Mouse (Mus musculus) MEL (cell line): ENCODE data around the gene Golga1. TPM values are rescaled to one million over a fixed set of nuclear protein-coding genes. Genes with fewer than 3 reads are reported as not detected.

Source experiments
- DNase-seq: peaks from one replicate; pipeline ENCODE4 v3.0.0; 2011; ENCODE audit warnings: low read depth, low spot score
- H3K27ac ChIP-seq: 2 replicates; pipeline ENCODE4 v1.5.1; 2012; ENCODE audit warnings: low read depth, mild to moderate bottlenecking, control low read depth, low read length, moderate library complexity; ENCODE audit not compliant: control insufficient read depth
- H3K27me3 ChIP-seq, 2 experiments: fragments of 150-350 bp in 1 of 2; sonication (generic) in 1 of 2; 2 replicates each; pipeline ENCODE4 v1.6.1; 2012; ENCODE audit warnings: low read length in 2 of 2, mild to moderate bottlenecking in 2 of 2, improper control_type of control experiment in 1 of 2, moderate library complexity in 1 of 2; ENCODE audit not compliant: insufficient read depth in 2 of 2, control insufficient read depth in 1 of 2
- H3K36me3 ChIP-seq, 2 experiments: 2 replicates each; pipeline ENCODE4 v1.6.1; 2012 to 2014; ENCODE audit warnings: low read length in 2 of 2, improper control_type of control experiment in 1 of 2, inconsistent platforms in 1 of 2, mild to moderate bottlenecking in 1 of 2; ENCODE audit not compliant: insufficient read depth in 2 of 2, control insufficient read depth in 1 of 2
- H3K4me1 ChIP-seq, 2 experiments: fragments of 150-350 bp in 1 of 2; sonication (generic) in 1 of 2; 2 replicates each; pipeline ENCODE4 v1.6.1; 2012; ENCODE audit warnings: low read length in 2 of 2, improper control_type of control experiment in 1 of 2, mild to moderate bottlenecking in 1 of 2; ENCODE audit not compliant: insufficient read depth in 2 of 2, control insufficient read depth in 1 of 2
- H3K4me3 ChIP-seq, 2 experiments: fragments of 150-350 bp in 1 of 2; sonication (generic) in 1 of 2; 2 replicates each; pipeline ENCODE4 v1.5.1; 2012; ENCODE audit warnings: low read depth in 2 of 2, low read length in 2 of 2, mild to moderate bottlenecking in 2 of 2, moderate library complexity in 2 of 2, control low read depth in 1 of 2, improper control_type of control experiment in 1 of 2; ENCODE audit not compliant: control insufficient read depth in 1 of 2, insufficient read depth in 1 of 2
- H3K79me2 ChIP-seq: 2 replicates; pipeline ENCODE4 v1.6.1; 2012; ENCODE audit warnings: mild to moderate bottlenecking, low read length, moderate library complexity; ENCODE audit not compliant: control insufficient read depth, poor library complexity, insufficient read depth
- H3K9ac ChIP-seq: 2 replicates; pipeline ENCODE4 v1.6.1; 2012; ENCODE audit warnings: low read depth, mild to moderate bottlenecking, control low read depth, low read length, moderate library complexity; ENCODE audit not compliant: control insufficient read depth, poor library complexity, severe bottlenecking
- H3K9me3 ChIP-seq: fragments of 150-350 bp; sonication (generic); replicated peaks from 2 replicates; pipeline ENCODE4 v1.6.1; 2012; ENCODE audit warnings: mild to moderate bottlenecking, low read length, improper control_type of control experiment, moderate library complexity; ENCODE audit not compliant: insufficient read depth
- BHLHE40 ChIP-seq: IDR thresholded peaks from 2 replicates; pipeline ENCODE4 v1.6.1; 2012; ENCODE audit warnings: low read depth, mild to moderate bottlenecking, inconsistent platforms, low read length, improper control_type of control experiment, borderline replicate concordance
- CHD2 ChIP-seq: IDR thresholded peaks from 2 replicates; pipeline ENCODE4 v1.6.1; 2011; ENCODE audit warnings: low read length, improper control_type of control experiment
- ETS1 ChIP-seq: IDR thresholded peaks from 2 replicates; pipeline ENCODE4 v1.6.1; 2012; ENCODE audit warnings: low read depth, mild to moderate bottlenecking, inconsistent platforms, low read length, improper control_type of control experiment, moderate library complexity
- GABPA ChIP-seq: IDR thresholded peaks from 2 replicates; pipeline ENCODE4 v1.6.1; 2012; ENCODE audit warnings: low read depth, mild to moderate bottlenecking, inconsistent platforms, low read length, improper control_type of control experiment, moderate library complexity
- GATA1 ChIP-seq: IDR thresholded peaks from 2 replicates; pipeline ENCODE4 v1.6.1; 2011; ENCODE audit warnings: low read depth, low read length, improper control_type of control experiment
- KAT2A ChIP-seq: conservative IDR thresholded peaks from 2 replicates; pipeline ENCODE4 v1.6.1; 2012; ENCODE audit warnings: low read depth, low read length, improper control_type of control experiment, inconsistent platforms
- MAZ ChIP-seq: IDR thresholded peaks from 2 replicates; pipeline ENCODE4 v1.6.1; 2012; ENCODE audit warnings: low read depth, mild to moderate bottlenecking, inconsistent platforms, low read length, improper control_type of control experiment
- MEF2A ChIP-seq: IDR thresholded peaks from 2 replicates; pipeline ENCODE4 v1.6.1; 2014; ENCODE audit warnings: low read depth, mild to moderate bottlenecking, inconsistent platforms, low read length, improper control_type of control experiment; ENCODE audit not compliant: poor library complexity, insufficient replicate concordance, severe bottlenecking; ENCODE audit errors: extremely low read depth
- MXI1 ChIP-seq: IDR thresholded peaks from 2 replicates; pipeline ENCODE4 v1.6.1; 2011; ENCODE audit warnings: mild to moderate bottlenecking, low read depth, low read length, improper control_type of control experiment
- MYB ChIP-seq: IDR thresholded peaks from 2 replicates; pipeline ENCODE4 v1.6.1; 2011; ENCODE audit warnings: mild to moderate bottlenecking, low read depth, low read length, improper control_type of control experiment
- NELFE ChIP-seq: IDR thresholded peaks from 2 replicates; pipeline ENCODE4 v1.6.1; 2011; ENCODE audit warnings: low read depth, low read length, improper control_type of control experiment
- POLR2AphosphoS5 ChIP-seq: IDR thresholded peaks from 2 replicates; pipeline ENCODE4 v1.6.1; 2012; ENCODE audit warnings: low read depth, borderline replicate concordance, mild to moderate bottlenecking, inconsistent platforms, low read length, moderate library complexity, mixed read lengths
- RAD21 ChIP-seq: IDR thresholded peaks from 2 replicates; pipeline ENCODE4 v1.6.1; 2011; ENCODE audit warnings: mild to moderate bottlenecking, low read depth, low read length, improper control_type of control experiment
- RCOR1 ChIP-seq: IDR thresholded peaks from 2 replicates; pipeline ENCODE4 v1.6.1; 2012; ENCODE audit warnings: low read depth, mild to moderate bottlenecking, inconsistent platforms, low read length, improper control_type of control experiment
- SMC3 ChIP-seq: IDR thresholded peaks from 2 replicates; pipeline ENCODE4 v1.6.1; 2011; ENCODE audit warnings: low read depth, low read length, improper control_type of control experiment
- TBP ChIP-seq: IDR thresholded peaks from 2 replicates; pipeline ENCODE4 v1.8.0; 2011; ENCODE audit warnings: low read depth, low read length, improper control_type of control experiment
- UBTF ChIP-seq: IDR thresholded peaks from 2 replicates; pipeline ENCODE4 v1.6.1; 2012; ENCODE audit warnings: low read depth, mild to moderate bottlenecking, inconsistent platforms, low read length, improper control_type of control experiment, moderate library complexity, borderline replicate concordance; ENCODE audit not compliant: insufficient read depth
- USF1 ChIP-seq: IDR thresholded peaks from 2 replicates; pipeline ENCODE4 v1.6.1; 2014; ENCODE audit warnings: low read depth, mild to moderate bottlenecking, inconsistent platforms, low read length, improper control_type of control experiment, moderate library complexity
- USF2 ChIP-seq, 2 experiments: IDR thresholded peaks; 2 replicates each; pipeline ENCODE4 v1.6.1; 2011 to 2012; ENCODE audit warnings: improper control_type of control experiment in 2 of 2, low read length in 2 of 2, borderline replicate concordance in 1 of 2, inconsistent platforms in 1 of 2, low read depth in 1 of 2, mild to moderate bottlenecking in 1 of 2; ENCODE audit not compliant: insufficient read depth in 1 of 2
- ZKSCAN1 ChIP-seq: IDR thresholded peaks from 2 replicates; pipeline ENCODE4 v1.6.1; 2012; ENCODE audit warnings: low read depth, mild to moderate bottlenecking, inconsistent platforms, low read length, improper control_type of control experiment, moderate library complexity
- polyA plus RNA-seq, 2 experiments: library from polyadenylated mRNA; stranded (reverse) in 1 of 2; unstranded in 1 of 2; fragments of >175 nt in 1 of 2; fragments of >200 nt in 1 of 2; gene quantifications; 2 replicates each; pipeline versions ENCODE4 v1.2.1 to v1.2.4; 2012; ENCODE audit warnings: low replicate concordance in 2 of 2, low read depth in 1 of 2; ENCODE audit not compliant: insufficient read length in 2 of 2, insufficient read depth in 1 of 2, missing spikeins in 1 of 2
- total RNA-seq: library from RNA; depleted of rRNA; stranded (reverse); fragments of 300-350 nt; gene quantifications from 2 replicates; pipeline ENCODE4 v1.2.3, GENCODE M21; 2012

The Golga1 gene
- total and polyA plus RNA-seq, 3 experiments = 7.3 to 12.9 TPM; not detected in 1

DNA sequence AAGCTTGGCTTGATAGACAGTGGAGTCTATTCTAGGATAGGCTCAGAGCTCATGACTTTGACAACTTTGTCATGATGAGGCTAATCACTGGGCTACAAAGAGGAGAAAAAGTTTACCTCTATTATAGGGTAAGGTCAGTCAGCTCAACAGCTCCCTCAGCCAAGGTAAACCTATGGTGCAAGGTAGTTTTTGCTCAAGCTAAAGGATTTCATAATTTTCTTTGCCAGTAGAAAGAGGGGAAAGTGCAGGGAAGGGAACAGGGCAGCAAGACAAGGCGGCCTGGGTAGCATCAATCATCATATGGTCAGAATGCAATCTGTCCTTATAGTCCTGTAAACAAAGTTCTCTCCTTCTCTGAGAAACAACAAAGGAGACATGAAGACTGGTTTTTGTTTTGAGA lies 25.1 kb downstream of the Golga1 start:
- Histone ChIP-seq H3K79me2 (no peaks in the 10 kb centered on the region), H3K27ac (no peak overlapping the region), H3K4me3 (no peak overlapping the region), H3K36me3 (peaks cover 0 to 19% of the 10 kb centered on the region in 2 experiments; a peak in 2 of 4 replicates), H3K9me3 (no peaks in the 10 kb centered on the region), H3K4me1 (no peaks in the 10 kb centered on the region), H3K27me3 (no peaks in the 10 kb centered on the region), H3K9ac (no peak overlapping the region)
- DNase-seq = no peak
- no peak for TF ChIP-seq MXI1
- TF ChIP-seq MEF2A = no peak
- no peak for TF ChIP-seq ETS1
- TF ChIP-seq KAT2A = no peak
- TF ChIP-seq USF2 (IDR thresholded peaks at IDR 0.05; ENCODE audit: borderline replicate concordance in 1 of 2, insufficient read depth in 1 of 2, low read depth in 1 of 2, low read length in 2 of 2) = no peak
- no peak for TF ChIP-seq CHD2
- TF ChIP-seq MYB = no peak
- TF ChIP-seq GABPA = no peak
- no peak for TF ChIP-seq UBTF

DNA sequence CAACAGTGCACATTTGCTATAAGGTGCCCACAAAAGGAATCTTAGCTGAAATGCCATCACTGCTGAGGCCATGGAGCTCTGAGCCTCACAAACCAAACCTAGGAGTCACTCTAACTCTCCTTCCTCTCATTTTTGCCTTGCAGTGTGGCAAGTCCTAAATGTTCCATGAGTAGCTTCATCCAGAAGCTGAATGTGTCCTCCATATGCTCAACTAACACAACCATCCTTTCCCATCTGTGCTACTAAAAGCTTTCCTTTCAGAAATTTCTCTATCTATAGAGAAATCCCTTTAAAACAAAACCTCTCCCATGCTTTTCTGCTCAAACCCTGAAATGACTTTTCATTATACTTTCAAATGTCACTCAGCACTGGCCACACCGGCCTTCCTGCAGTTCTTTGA lies 33.7 kb downstream of the Golga1 start:
- TF ChIP-seq BHLHE40 (no peak), USF1 (no peak), POLR2AphosphoS5 (no peak), GATA1 (no peak), MAZ (no peak), TBP (no peak), SMC3 (no peak), RAD21 (no peak), ZKSCAN1 (no peak), NELFE (no peak), RCOR1 (no peak)
- TF ChIP-seq, all 39 proteins: peak for 0
- H3K4me1 ChIP-seq = no peaks in the 10 kb centered on the region
- no peak overlapping the region for H3K27ac ChIP-seq
- H3K9ac ChIP-seq = no peak overlapping the region
- H3K36me3 ChIP-seq = peaks cover 0 to 22% of the 10 kb centered on the region in 2 experiments; a peak in 2 of 4 replicates
- no peaks in the 10 kb centered on the region for H3K27me3 ChIP-seq
- DNase-seq = no peak
- no peaks in the 10 kb centered on the region for H3K9me3 ChIP-seq
- no peak overlapping the region for H3K4me3 ChIP-seq
- no peaks in the 10 kb centered on the region for H3K79me2 ChIP-seq
